Mouse (Mus musculus) brain, adult 2 months (tissue): Measurements from ENCODE around the gene Cdk6.
A peak's percentile ranks its signal among the peaks of the same experiment; 100 is the strongest.
"Not testable (repeated sequence)": the region's sequence is repeated elsewhere in the genome, so short reads cannot be mapped to it uniquely, and the experiment has no call there.

ENCODE experiments used
- DNase-seq: peaks from one replicate; pipeline ENCODE4 v3.0.0; 2011; ENCODE audit warnings: low read depth, low spot score

The Cdk6 gene

DNA sequence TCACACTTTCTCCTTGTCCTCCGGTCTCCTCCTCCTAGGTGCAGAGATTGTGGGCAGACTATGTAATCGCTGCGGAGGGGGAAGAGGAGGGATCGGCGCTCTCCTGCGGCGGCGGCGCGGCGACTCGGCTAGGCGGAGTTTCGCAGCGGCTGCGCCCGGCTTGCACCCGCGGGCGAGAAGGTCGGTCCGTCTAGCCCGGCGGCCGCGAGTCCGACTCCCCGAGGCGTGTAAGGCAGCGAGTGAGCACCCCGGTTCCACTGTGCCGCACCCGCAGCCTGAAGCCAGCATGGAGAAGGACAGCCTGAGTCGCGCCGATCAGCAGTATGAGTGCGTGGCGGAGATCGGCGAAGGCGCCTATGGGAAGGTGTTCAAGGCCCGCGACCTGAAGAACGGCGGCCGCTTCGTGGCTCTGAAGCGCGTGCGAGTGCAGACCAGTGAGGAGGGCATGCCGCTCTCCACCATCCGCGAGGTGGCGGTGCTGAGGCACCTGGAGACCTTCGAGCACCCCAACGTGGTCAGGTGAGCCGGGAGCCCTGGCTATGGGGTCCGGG is 2.9 kb downstream of the Cdk6 start:
- DNase-seq = peak; percentile 66

DNA sequence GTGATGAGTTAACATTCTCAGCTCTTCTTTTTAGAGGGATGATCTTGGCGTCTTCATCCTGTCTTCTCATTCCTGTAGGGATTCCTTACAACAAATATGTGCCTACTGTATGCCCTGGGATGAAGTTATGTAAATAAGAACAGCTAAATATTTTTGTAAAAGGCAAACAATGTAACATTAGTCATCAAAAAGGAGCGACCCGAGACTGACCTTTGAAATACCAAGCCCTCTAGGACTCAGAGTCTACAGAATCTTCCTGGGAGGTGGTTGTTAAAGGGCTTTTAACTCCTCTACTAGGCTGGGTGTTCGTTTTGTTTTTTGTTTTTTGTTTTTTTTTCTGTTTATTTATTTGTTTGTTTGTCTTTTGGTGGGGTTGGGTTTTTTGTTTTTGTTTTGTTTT is 4.3 kb downstream of the Cdk6 start:
- DNase-seq = not testable (repeated sequence)

DNA sequence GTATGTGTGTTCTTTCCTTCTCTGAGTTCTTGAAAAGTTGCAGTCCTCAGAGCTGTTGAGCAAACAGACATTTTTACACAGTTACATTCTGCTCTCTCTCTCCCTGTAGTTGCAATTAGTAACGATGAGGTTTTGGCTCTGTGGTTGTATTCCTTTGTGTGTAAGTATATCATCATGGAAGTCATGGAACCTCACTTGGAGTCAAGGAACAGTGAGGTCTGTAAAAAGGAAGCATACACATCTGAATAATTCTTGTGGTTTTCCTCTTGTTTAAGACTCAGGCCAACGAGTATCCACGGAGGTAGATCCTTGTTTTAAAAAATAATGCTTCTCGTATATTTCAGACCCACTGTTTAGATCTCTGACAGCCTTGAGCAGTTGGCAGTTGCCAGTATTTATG is 8.1 kb downstream of the Cdk6 start:
- DNase-seq = not testable (repeated sequence)

DNA sequence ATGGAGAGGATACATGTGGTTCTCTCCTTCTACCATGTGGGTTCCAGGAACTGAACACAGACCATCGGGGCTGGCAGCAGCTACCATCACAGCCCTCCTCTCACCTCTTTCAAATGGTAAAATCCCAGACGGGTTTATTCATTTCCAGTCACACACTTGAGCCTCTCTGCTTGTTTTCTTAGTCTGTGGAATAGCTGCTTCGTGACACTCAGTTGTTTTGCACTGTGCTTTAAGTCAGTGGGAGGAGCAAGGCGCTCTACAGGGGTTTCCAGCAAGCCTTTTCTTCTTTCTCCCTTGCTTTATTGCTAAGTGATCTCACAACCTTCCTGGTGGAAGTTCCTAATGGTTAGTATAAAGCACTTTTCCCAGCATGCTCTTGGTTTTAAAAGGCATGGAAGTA is 10.6 kb downstream of the Cdk6 start:
- not testable (repeated sequence) for DNase-seq

DNA sequence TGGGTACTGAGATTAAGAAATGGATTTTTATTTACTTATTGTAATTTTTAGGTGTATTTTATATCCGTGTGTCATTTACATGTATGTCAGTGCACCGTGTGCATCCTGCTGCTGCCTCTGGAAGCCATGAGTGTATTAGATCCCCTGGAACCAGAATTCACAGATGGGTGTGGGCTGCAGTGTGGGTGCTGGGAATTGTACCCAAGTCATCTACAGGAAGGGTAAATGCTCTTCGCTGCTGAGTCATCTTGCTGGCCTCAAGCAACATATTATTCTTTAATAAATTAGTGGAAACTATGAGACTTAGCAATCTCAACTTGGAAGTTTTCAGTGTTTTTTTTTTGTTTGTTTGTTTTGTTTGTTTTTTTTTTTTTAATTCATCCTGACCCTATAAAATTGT is 11.0 kb downstream of the Cdk6 start:
- no peak for DNase-seq

DNA sequence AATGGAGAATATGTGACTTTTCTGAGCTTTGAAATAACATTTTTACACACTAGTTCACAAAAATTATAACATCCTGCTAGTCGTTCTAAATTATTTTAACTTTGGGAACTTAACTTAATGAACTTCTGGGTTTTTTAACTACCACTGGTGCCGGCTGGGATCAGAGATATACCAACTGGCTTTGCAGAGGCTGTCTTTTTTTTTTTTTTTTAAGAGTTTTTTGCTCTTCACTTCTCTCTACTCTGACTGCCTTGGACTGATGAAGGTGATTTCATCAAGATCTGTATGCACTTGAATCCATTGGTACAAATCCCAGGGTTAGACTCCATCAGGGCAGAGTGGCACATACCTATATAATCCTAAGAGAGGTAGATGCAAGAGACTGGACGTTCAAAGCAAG is 11.5 kb downstream of the Cdk6 start:
- no peak for DNase-seq

DNA sequence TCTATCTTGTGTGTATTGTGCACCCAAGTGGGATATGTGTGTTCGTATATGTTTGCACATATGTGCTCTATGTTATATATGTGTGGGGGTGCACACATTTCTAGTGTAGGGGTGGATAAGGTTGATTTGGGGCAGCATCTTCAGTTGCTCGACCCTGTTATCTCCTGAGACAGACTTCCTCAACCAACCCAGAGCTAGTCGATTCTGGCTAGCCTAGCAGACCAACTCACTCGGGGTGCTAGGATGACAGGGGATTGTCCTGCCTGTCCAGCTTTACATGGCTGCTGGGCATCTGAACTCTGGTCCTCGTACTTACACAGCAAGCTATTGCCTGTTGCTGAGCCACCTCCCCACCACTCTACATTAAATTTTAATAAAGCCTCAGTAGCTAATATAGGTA is 13.0 kb downstream of the Cdk6 start:
- DNase-seq = no peak

DNA sequence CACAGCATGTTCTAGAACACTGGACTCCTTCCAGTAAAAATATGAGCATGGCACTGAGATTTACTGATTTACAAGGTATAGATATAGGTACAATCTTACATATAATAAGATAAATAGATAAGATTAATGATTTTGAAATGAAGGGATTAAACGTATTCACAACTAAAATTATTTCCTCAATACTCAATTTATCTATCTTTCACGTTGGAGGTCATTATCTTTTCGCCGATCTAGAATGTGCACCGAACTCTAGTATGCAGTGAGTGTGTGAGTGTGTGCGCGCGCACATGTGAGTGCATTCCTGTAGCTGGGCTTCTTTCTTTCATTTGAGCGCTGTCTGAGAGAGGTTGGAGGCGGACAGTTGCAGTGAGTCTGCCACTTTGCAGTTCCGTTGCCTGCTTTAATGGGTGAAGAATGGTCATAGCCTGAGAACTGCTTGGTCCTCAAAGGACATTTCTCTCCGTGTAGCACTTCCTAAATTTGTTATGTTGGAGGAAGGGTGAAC is 13.8 kb downstream of the Cdk6 start:
- DNase-seq = no peak

GRCm38 (mm10) chr5:3355560-3356260 is 14.4 kb downstream of the Cdk6 start:
- DNase-seq = peak; percentile 3

GRCm38 (mm10) chr5:3356261-3356778 is 15.0 kb downstream of the Cdk6 start:
- no peak for DNase-seq

GRCm38 (mm10) chr5:3357496-3357895 is 16.2 kb downstream of the Cdk6 start:
- DNase-seq = no peak

DNA sequence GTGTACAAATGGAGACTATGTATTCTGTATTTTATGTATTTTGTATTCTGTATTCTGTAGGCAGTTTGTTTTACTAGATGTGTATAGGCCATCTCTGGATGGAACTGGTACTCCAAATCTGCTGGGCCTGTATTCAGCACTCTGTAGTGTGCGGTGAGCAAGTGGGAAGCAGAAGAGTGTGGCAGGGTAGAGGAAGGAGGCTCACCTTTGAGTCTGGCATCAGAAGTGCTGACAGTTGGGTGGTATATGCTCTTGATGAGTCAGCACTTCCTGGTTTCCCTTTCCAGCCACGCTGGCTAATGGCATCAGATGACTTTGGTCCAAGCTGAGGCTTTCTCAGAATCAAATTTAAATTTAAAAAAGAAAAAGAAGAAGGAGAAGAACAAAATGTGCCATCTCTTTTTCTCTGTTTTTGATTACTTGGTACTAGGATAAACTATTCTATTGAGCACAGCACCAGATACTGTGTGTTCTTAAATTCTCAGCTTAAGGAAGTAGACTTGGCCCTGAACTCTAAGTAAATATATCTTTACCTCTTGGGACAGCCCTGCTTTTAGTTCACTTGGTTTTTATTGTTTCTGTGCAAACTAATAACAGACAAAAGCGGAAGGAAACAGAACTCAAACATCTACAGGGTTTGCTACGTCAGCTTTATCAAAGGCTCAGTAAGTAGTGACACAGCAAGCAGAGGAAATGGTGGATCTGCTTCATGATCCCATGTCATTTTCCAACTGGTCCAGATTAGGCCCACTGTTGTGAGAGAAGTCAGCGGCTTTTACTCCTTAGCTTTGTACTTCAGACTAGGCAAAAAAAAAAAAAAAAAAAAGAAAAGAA is 17.6 kb downstream of the Cdk6 start:
- DNase-seq = no peak

DNA sequence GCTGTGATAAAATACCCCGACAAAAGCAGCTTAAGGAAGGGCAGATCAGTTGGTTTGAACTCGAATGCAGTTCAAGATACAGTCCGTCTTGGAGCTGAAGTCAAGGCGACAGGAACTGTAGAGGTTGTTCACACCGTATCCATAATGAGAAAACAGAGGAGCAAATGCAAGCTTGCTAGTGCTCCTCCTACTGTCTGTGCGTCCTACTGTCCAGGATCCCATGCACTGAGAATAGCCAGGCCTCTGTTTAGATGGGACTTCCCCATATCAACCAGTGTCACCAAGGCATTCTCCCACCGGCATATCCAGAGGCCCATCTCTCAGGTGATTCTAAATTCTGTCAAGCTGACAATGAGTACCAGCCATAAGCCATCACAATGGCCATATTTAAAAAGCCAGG is 18.6 kb downstream of the Cdk6 start:
- no peak for DNase-seq

DNA sequence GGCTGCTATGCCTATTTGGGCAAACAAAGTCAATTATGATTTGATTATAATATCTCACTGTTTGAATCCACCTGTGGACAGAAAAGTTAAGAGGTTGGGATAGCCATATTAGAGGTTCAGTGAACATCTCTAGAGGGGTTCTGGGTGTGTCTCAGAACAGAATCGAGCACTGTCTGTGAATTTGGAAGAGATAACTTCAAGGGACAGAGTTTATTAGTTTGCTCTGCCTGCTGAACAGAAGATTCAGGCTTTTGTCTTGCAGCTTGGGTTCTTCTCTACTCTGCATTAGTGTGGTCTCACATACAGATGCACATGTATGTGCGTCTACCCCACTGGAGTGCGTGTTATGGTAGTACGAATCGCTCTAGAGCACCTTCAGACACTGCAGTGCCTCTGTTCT is 20.0 kb downstream of the Cdk6 start:
- DNase-seq = no peak

DNA sequence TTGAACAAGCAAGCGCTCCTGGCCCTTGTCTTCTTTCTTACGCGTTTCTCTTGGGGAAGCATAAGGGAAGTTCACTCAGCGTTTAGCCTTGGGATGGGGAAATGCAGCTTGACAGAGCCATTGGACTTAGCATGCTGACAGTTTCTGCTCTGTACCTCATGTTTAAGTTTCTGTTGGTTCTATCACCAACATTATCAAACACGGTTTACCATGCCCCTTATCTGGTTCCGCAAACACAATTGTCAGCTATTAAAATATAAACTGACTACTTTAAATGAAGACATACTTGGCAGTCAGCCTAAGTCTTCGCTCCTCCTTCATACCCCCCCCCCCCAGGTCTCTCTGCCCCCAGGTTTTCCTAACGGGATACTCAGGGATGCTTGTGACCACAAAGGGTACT is 20.8 kb downstream of the Cdk6 start:
- no peak for DNase-seq

DNA sequence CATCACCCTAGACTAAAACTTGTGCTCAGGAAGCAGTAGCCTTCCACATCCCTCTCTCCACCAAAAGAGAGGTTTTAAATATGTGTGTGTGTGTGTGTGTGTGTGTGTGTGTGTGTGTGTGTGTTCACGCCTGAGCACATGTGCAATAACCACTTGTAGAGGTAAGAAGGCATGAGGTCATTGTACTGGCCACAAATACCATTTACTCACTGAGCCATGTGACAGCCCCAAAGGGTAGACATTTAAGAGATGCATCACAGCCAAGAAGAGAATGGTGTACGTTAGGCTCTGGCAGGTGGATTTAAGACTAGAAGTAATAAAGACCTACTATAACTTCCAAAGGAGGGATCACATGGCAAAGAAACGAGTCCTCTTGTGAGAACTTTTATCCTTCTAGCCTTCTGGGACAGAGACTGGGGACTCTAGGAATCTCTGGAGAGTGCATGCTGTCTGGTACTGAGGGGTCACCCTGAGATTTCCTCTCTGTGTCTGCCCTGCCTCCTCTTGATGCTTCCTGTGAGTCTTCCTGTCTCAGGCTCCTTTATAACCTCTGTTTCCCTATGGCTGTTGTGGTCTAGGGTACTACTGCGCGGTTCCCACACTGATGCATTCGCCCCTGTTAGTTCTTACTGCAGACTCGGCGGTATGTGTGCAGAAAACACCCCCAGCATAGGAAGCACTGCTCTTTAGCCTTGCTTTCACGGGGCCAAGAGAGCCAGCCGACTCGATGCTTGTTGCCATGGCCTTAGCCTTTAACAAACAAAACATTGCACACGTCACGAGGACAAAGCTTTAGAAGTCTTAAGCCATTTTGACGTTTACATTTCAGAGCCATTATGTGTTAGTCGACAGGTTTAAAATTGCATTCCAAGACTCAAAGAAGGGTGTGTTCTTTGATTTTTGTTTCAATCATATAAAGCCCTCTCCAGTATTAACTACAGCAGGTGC is 22.0 kb downstream of the Cdk6 start:
- DNase-seq = no peak

- no peak for DNase-seq
These were observed 25.8 kb downstream of the Cdk6 start for GRCm38 (mm10) chr5:3367045-3367444.

- DNase-seq = no peak
These were observed 28.0 kb downstream of the Cdk6 start for GRCm38 (mm10) chr5:3369317-3369716.

DNA sequence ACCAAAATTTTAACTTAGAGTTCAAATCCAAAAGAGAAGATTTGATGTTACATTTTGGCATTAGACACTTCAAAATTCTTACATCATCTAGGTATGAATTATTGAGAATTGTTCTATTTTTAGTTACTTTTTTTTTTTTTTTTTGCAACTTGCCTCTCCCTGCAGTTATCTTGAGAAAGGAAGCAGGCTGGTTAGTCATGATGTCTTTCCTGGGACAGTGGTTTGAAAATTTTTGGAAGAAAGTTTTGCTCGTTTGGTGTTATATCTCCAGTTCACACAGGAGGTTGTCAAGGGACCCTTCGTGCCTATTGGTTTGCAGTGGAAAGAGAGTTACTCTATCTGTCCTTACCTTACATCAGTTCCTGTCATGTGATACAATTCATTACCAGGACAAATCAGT is 29.9 kb downstream of the Cdk6 start:
- no peak for DNase-seq

GRCm38 (mm10) chr5:3373170-3373569 is 31.9 kb downstream of the Cdk6 start:
- DNase-seq = no peak

- DNase-seq = no peak
These were observed 33.5 kb downstream of the Cdk6 start for GRCm38 (mm10) chr5:3374763-3375162.
